Mouse (Mus musculus) MEL (cell line): Measurements from ENCODE around the gene Miga1. TPM values are rescaled to one million over a fixed set of nuclear protein-coding genes. Genes with fewer than 3 reads are reported as not detected.

Experiments used
- DNase-seq: peaks from one replicate; pipeline ENCODE4 v3.0.0; 2011; ENCODE audit warnings: low read depth, low spot score
- H3K27ac ChIP-seq: 2 replicates; pipeline ENCODE4 v1.5.1; 2012; ENCODE audit warnings: low read depth, mild to moderate bottlenecking, control low read depth, low read length, moderate library complexity; ENCODE audit not compliant: control insufficient read depth
- H3K27me3 ChIP-seq, 2 experiments: fragments of 150-350 bp in 1 of 2; sonication (generic) in 1 of 2; 2 replicates each; pipeline ENCODE4 v1.6.1; 2012; ENCODE audit warnings: low read length in 2 of 2, mild to moderate bottlenecking in 2 of 2, improper control_type of control experiment in 1 of 2, moderate library complexity in 1 of 2; ENCODE audit not compliant: insufficient read depth in 2 of 2, control insufficient read depth in 1 of 2
- H3K36me3 ChIP-seq, 2 experiments: 2 replicates each; pipeline ENCODE4 v1.6.1; 2012 to 2014; ENCODE audit warnings: low read length in 2 of 2, improper control_type of control experiment in 1 of 2, inconsistent platforms in 1 of 2, mild to moderate bottlenecking in 1 of 2; ENCODE audit not compliant: insufficient read depth in 2 of 2, control insufficient read depth in 1 of 2
- H3K4me1 ChIP-seq, 2 experiments: fragments of 150-350 bp in 1 of 2; sonication (generic) in 1 of 2; 2 replicates each; pipeline ENCODE4 v1.6.1; 2012; ENCODE audit warnings: low read length in 2 of 2, improper control_type of control experiment in 1 of 2, mild to moderate bottlenecking in 1 of 2; ENCODE audit not compliant: insufficient read depth in 2 of 2, control insufficient read depth in 1 of 2
- H3K4me3 ChIP-seq, 2 experiments: fragments of 150-350 bp in 1 of 2; sonication (generic) in 1 of 2; 2 replicates each; pipeline ENCODE4 v1.5.1; 2012; ENCODE audit warnings: low read depth in 2 of 2, low read length in 2 of 2, mild to moderate bottlenecking in 2 of 2, moderate library complexity in 2 of 2, control low read depth in 1 of 2, improper control_type of control experiment in 1 of 2; ENCODE audit not compliant: control insufficient read depth in 1 of 2, insufficient read depth in 1 of 2
- H3K79me2 ChIP-seq: 2 replicates; pipeline ENCODE4 v1.6.1; 2012; ENCODE audit warnings: mild to moderate bottlenecking, low read length, moderate library complexity; ENCODE audit not compliant: control insufficient read depth, poor library complexity, insufficient read depth
- H3K9ac ChIP-seq: 2 replicates; pipeline ENCODE4 v1.6.1; 2012; ENCODE audit warnings: low read depth, mild to moderate bottlenecking, control low read depth, low read length, moderate library complexity; ENCODE audit not compliant: control insufficient read depth, poor library complexity, severe bottlenecking
- H3K9me3 ChIP-seq: fragments of 150-350 bp; sonication (generic); replicated peaks from 2 replicates; pipeline ENCODE4 v1.6.1; 2012; ENCODE audit warnings: mild to moderate bottlenecking, low read length, improper control_type of control experiment, moderate library complexity; ENCODE audit not compliant: insufficient read depth
- BHLHE40 ChIP-seq: IDR thresholded peaks from 2 replicates; pipeline ENCODE4 v1.6.1; 2012; ENCODE audit warnings: low read depth, mild to moderate bottlenecking, inconsistent platforms, low read length, improper control_type of control experiment, borderline replicate concordance
- ETS1 ChIP-seq: IDR thresholded peaks from 2 replicates; pipeline ENCODE4 v1.6.1; 2012; ENCODE audit warnings: low read depth, mild to moderate bottlenecking, inconsistent platforms, low read length, improper control_type of control experiment, moderate library complexity
- HCFC1 ChIP-seq: IDR thresholded peaks from 2 replicates; pipeline ENCODE4 v1.6.1; 2012; ENCODE audit warnings: low read depth, mild to moderate bottlenecking, inconsistent platforms, low read length, improper control_type of control experiment, moderate library complexity
- MAZ ChIP-seq: IDR thresholded peaks from 2 replicates; pipeline ENCODE4 v1.6.1; 2012; ENCODE audit warnings: low read depth, mild to moderate bottlenecking, inconsistent platforms, low read length, improper control_type of control experiment
- MEF2A ChIP-seq: IDR thresholded peaks from 2 replicates; pipeline ENCODE4 v1.6.1; 2014; ENCODE audit warnings: low read depth, mild to moderate bottlenecking, inconsistent platforms, low read length, improper control_type of control experiment; ENCODE audit not compliant: poor library complexity, insufficient replicate concordance, severe bottlenecking; ENCODE audit errors: extremely low read depth
- NRF1 ChIP-seq: IDR thresholded peaks from 2 replicates; pipeline ENCODE4 v1.6.1; 2014; ENCODE audit warnings: low read depth, mild to moderate bottlenecking, inconsistent platforms, low read length, improper control_type of control experiment, moderate library complexity; ENCODE audit not compliant: poor library complexity, insufficient read depth, severe bottlenecking
- POLR2AphosphoS2 ChIP-seq: IDR thresholded peaks from 2 replicates; pipeline ENCODE4 v1.6.1; 2011; ENCODE audit warnings: low read length, improper control_type of control experiment
- TAL1 ChIP-seq: IDR thresholded peaks from 2 replicates; pipeline ENCODE4 v1.6.1; 2012; ENCODE audit warnings: mild to moderate bottlenecking, inconsistent platforms, low read length, moderate library complexity, mixed read lengths
- ZMIZ1 ChIP-seq: IDR thresholded peaks from 2 replicates; pipeline ENCODE4 v1.6.1; 2012; ENCODE audit warnings: low read depth, mild to moderate bottlenecking, inconsistent platforms, low read length, improper control_type of control experiment, moderate library complexity
- ZNF384 ChIP-seq: IDR thresholded peaks from 2 replicates; pipeline ENCODE4 v1.6.1; 2012; ENCODE audit warnings: low read depth, mild to moderate bottlenecking, inconsistent platforms, low read length, improper control_type of control experiment
- polyA plus RNA-seq, 2 experiments: library from polyadenylated mRNA; stranded (reverse) in 1 of 2; unstranded in 1 of 2; fragments of >175 nt in 1 of 2; fragments of >200 nt in 1 of 2; gene quantifications; 2 replicates each; pipeline versions ENCODE4 v1.2.1 to v1.2.4; 2012; ENCODE audit warnings: low replicate concordance in 2 of 2, low read depth in 1 of 2; ENCODE audit not compliant: insufficient read length in 2 of 2, insufficient read depth in 1 of 2, missing spikeins in 1 of 2
- total RNA-seq: library from RNA; depleted of rRNA; stranded (reverse); fragments of 300-350 nt; gene quantifications from 2 replicates; pipeline ENCODE4 v1.2.3, GENCODE M21; 2012

The Miga1 gene
- total and polyA plus RNA-seq, 3 experiments, result 14.2 to 16.2 TPM; not detected in 1

DNA sequence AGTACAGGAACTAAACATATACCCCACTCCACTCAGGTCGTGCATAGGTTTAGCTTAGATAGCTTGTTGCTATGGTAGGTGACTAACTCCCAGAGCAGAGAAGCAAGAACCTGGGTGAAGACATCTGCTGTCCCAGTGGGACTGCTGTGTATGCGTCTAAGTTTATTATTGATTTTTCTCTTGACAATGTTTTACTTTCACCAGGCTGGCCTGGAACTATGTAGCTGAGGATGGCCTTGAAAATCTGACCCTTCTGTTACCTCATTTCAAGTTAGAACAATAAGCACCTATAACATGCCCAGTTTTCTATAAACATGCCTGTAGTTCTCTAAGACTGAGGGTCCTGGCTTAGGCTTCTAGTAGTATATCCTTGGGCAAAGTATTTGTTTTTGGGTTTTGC lies 24.0 kb upstream of the Miga1 start:
- Histone ChIP-seq H3K36me3 (peaks cover 0 to 35% of the 10 kb centered on the region in 2 experiments; a peak in 2 of 4 replicates), H3K9me3 (no peaks in the 10 kb centered on the region)
- TF ChIP-seq BHLHE40, result no peak
- TF ChIP-seq MAZ, result no peak
- TF ChIP-seq, all 39 proteins: peak for 0
- DNase-seq, result no peak
- Histone ChIP-seq H3K79me2 (no peaks in the 10 kb centered on the region), H3K9ac (no peak overlapping the region), H3K27me3 (no peaks in the 10 kb centered on the region), H3K27ac (no peak overlapping the region), H3K4me3 (no peak overlapping the region), H3K4me1 (no peaks in the 10 kb centered on the region)

DNA sequence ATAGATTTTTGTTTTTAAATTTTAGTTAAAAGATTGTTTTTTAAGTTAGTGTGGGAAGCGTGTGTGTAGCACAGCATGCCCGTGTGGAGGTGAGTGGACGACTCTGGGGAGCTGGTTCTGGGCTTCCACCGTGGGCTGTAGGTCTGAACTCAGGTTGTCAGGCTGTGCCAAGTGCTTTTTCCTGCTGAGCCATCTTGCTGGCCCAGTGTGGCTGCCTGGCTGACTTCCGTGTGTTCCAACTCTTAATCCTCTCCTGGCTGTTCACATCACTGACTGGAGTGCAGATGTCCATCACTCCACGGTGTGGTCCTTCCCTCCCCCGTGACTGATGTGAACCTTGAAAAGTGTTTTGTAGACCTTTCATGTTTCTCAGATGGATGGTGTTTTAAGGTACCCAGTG lies 18.9 kb upstream of the Miga1 start:
- peaks cover 2 to 36% of the 10 kb centered on the region in 2 experiments; a peak in 3 of 4 replicates for H3K36me3 ChIP-seq

DNA sequence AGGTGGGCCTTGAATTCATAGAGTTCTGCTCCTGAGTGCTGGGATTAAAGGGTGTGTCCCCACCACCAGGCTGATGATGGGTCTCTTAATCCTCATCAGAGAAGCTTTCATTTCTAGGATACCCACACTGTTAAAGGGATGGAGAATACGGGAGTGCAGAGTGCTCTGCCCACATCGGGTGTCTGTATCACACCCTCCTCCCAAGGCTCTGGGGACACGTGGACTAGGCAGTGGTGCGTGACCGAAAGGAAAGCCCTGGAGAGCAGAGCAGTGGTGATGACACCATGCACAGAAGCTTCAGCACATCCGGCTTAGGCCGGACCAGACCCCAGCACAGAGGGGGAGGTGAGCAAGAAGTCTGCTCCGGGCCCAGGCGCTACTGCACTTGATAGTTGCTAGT lies 16.5 kb upstream of the Miga1 start:
- peaks cover 27% of the 10 kb centered on the region for H3K79me2 ChIP-seq
- H3K4me1 ChIP-seq, result peaks cover 0 to 4% of the 10 kb centered on the region in 2 experiments; a peak in 1 of 4 replicates
- H3K27ac ChIP-seq, result no peak overlapping the region
- no peak overlapping the region for H3K4me3 ChIP-seq
- no peak for TF ChIP-seq TAL1
- no peak for TF ChIP-seq ZNF384
- no peaks in the 10 kb centered on the region for H3K27me3 ChIP-seq
- H3K9me3 ChIP-seq, result no peaks in the 10 kb centered on the region
- DNase-seq, result no peak
- no peak overlapping the region for H3K9ac ChIP-seq
- peaks cover 2 to 22% of the 10 kb centered on the region in 2 experiments; a peak in 3 of 4 replicates for H3K36me3 ChIP-seq

More for the DNA sequence above, 18.9 kb upstream of the Miga1 start:
- H3K9me3 ChIP-seq, result no peaks in the 10 kb centered on the region
- no peak overlapping the region for H3K27ac ChIP-seq
- no peak overlapping the region for H3K9ac ChIP-seq
- peaks cover 13% of the 10 kb centered on the region for H3K79me2 ChIP-seq
- peaks cover 0 to 4% of the 10 kb centered on the region in 2 experiments; a peak in 1 of 4 replicates for H3K4me1 ChIP-seq
- no peak for DNase-seq
- no peak overlapping the region for H3K4me3 ChIP-seq
- no peak for TF ChIP-seq POLR2AphosphoS2
- no peak for TF ChIP-seq HCFC1
- TF ChIP-seq ZMIZ1, result no peak
- TF ChIP-seq MEF2A, result no peak
- TF ChIP-seq ETS1, result no peak
- TF ChIP-seq NRF1, result no peak
- no peaks in the 10 kb centered on the region for H3K27me3 ChIP-seq
